Mouse (Mus musculus): ENCODE measurements around the gene Slc25a13. TPM values are rescaled to one million over a fixed set of nuclear protein-coding genes. Genes with fewer than 3 reads are reported as not detected.
"Not testable (repeated sequence)": the region's sequence is repeated elsewhere in the genome, so short reads cannot be mapped to it uniquely, and the experiment has no call there.

Slc25a13 gene
- total RNA-seq, 2 experiments from 2014 or later, result 1.6 to 2.1 TPM

- intact Hi-C loops (cut with DNase I), result no loop called here
- DNase-seq (ENCODE audit: extremely low spot score in 1 of 2, low spot score in 2 of 2), result no peak
Observed at GRCm38 (mm10) chr6:6207836-6208235, 9.1 kb downstream of the Slc25a13 start.

GRCm38 (mm10) chr6:6207395-6207794 is 9.6 kb downstream of the Slc25a13 start:
- DNase-seq (ENCODE audit: extremely low spot score in 1 of 2, low spot score in 2 of 2), result no peak
- intact Hi-C loops (cut with DNase I), result no loop called here

GRCm38 (mm10) chr6:6205599-6206165 is 11.3 kb downstream of the Slc25a13 start:
- DNase-seq (ENCODE audit: extremely low spot score in 1 of 2, low spot score in 2 of 2), result no peak
- intact Hi-C loops (cut with DNase I), result no loop called here

GRCm38 (mm10) chr6:6202451-6202850 is 14.5 kb downstream of the Slc25a13 start:
- intact Hi-C loops (cut with DNase I), result no loop called here
- no peak for DNase-seq (ENCODE audit: extremely low spot score in 1 of 2, low spot score in 2 of 2)

- intact Hi-C loops (cut with DNase I), result no loop called here
- DNase-seq (ENCODE audit: extremely low spot score in 1 of 2, low spot score in 2 of 2), result no peak
Observed at GRCm38 (mm10) chr6:6201977-6202376, 15.0 kb downstream of the Slc25a13 start.

GRCm38 (mm10) chr6:6199138-6199870 is 17.7 kb downstream of the Slc25a13 start:
- DNase-seq (ENCODE audit: extremely low spot score in 1 of 2, low spot score in 2 of 2), result no peak
- intact Hi-C loops (cut with DNase I), result no loop called here

GRCm38 (mm10) chr6:6198056-6198455 is 18.9 kb downstream of the Slc25a13 start:
- DNase-seq (ENCODE audit: extremely low spot score in 1 of 2, low spot score in 2 of 2), result not testable (repeated sequence)

GRCm38 (mm10) chr6:6197339-6197738 is 19.6 kb downstream of the Slc25a13 start:
- intact Hi-C loops (cut with DNase I), result no loop called here
- no peak for DNase-seq (ENCODE audit: extremely low spot score in 1 of 2, low spot score in 2 of 2)

More at GRCm38 (mm10) chr6:6198056-6198455, 18.9 kb downstream of the Slc25a13 start:
- intact Hi-C loops (cut with DNase I), result not testable (repeated sequence)

GRCm38 (mm10) chr6:6196527-6196926 is 20.4 kb downstream of the Slc25a13 start:
- no peak for DNase-seq (ENCODE audit: extremely low spot score in 1 of 2, low spot score in 2 of 2)
- intact Hi-C loops (cut with DNase I), result no loop called here

- intact Hi-C loops (cut with DNase I), result no loop called here
- DNase-seq (ENCODE audit: extremely low spot score in 1 of 2, low spot score in 2 of 2), result no peak
Observed at GRCm38 (mm10) chr6:6194831-6195230, 22.1 kb downstream of the Slc25a13 start.

- intact Hi-C loops (cut with DNase I), result no loop called here
- no peak for DNase-seq (ENCODE audit: extremely low spot score in 1 of 2, low spot score in 2 of 2)
Observed at GRCm38 (mm10) chr6:6193906-6194305, 23.1 kb downstream of the Slc25a13 start.

GRCm38 (mm10) chr6:6192413-6192812 is 24.6 kb downstream of the Slc25a13 start:
- intact Hi-C loops (cut with DNase I), result no loop called here
- DNase-seq (ENCODE audit: extremely low spot score in 1 of 2, low spot score in 2 of 2), result no peak

- intact Hi-C loops (cut with DNase I), result no loop called here
- no peak for DNase-seq (ENCODE audit: extremely low spot score in 1 of 2, low spot score in 2 of 2)
Observed at GRCm38 (mm10) chr6:6191596-6192337, 25.2 kb downstream of the Slc25a13 start.

GRCm38 (mm10) chr6:6188970-6189369 is 28.0 kb downstream of the Slc25a13 start:
- no peak for DNase-seq (ENCODE audit: extremely low spot score in 1 of 2, low spot score in 2 of 2)

GRCm38 (mm10) chr6:6186468-6186867 is 30.5 kb downstream of the Slc25a13 start:
- intact Hi-C loops (cut with DNase I), result no loop called here
- no peak for DNase-seq (ENCODE audit: extremely low spot score in 1 of 2, low spot score in 2 of 2)

More at GRCm38 (mm10) chr6:6188970-6189369, 28.0 kb downstream of the Slc25a13 start:
- intact Hi-C loops (cut with DNase I), result no loop called here

- intact Hi-C loops (cut with DNase I), result no loop called here
- no peak for DNase-seq (ENCODE audit: extremely low spot score in 1 of 2, low spot score in 2 of 2)
Observed at GRCm38 (mm10) chr6:6185735-6186068, 31.3 kb downstream of the Slc25a13 start.

- intact Hi-C loops (cut with DNase I), result no loop called here
- DNase-seq (ENCODE audit: extremely low spot score in 1 of 2, low spot score in 2 of 2), result no peak
Observed at GRCm38 (mm10) chr6:6184921-6185734, 31.8 kb downstream of the Slc25a13 start.

GRCm38 (mm10) chr6:6183601-6184000 is 33.4 kb downstream of the Slc25a13 start:
- no peak for DNase-seq (ENCODE audit: extremely low spot score in 1 of 2, low spot score in 2 of 2)
- intact Hi-C loops (cut with DNase I), result no loop called here

- intact Hi-C loops (cut with DNase I), result no loop called here
- DNase-seq (ENCODE audit: extremely low spot score in 1 of 2, low spot score in 2 of 2), result no peak
Observed at GRCm38 (mm10) chr6:6182191-6182590, 34.8 kb downstream of the Slc25a13 start.
